Mouse (Mus musculus) hindbrain, embryonic 13.5 days (tissue): ENCODE measurements around the gene Camk1d. TPM values are rescaled to one million over a fixed set of nuclear protein-coding genes. Genes with fewer than 3 reads are reported as not detected.
A peak's percentile ranks its signal among the peaks of the same experiment; 100 is the strongest.

ENCODE experiments used
- ATAC-seq: fragments of 200-750 bp; cut with Nextera tagmentation; 2 replicates; pipeline ENCODE4 v1.8.0; 2017; ENCODE audit warnings: moderate TSS enrichment; ENCODE audit not compliant: low FRiP score
- H3K27ac ChIP-seq: fragments of 300-500 bp; sonication (generic); 2 replicates; pipeline ENCODE4 v1.5.1; 2015; ENCODE audit warnings: inconsistent platforms, mild to moderate bottlenecking, moderate library complexity
- H3K27me3 ChIP-seq: fragments of 300-500 bp; sonication (generic); 2 replicates; pipeline ENCODE4 v1.6.1; 2015; ENCODE audit warnings: mild to moderate bottlenecking, inconsistent platforms
- H3K36me3 ChIP-seq: fragments of 300-500 bp; sonication (generic); 2 replicates; pipeline ENCODE4 v1.6.1; 2015; ENCODE audit warnings: mild to moderate bottlenecking, inconsistent platforms
- H3K4me1 ChIP-seq: fragments of 300-500 bp; sonication (generic); replicated peaks from 2 replicates; pipeline ENCODE4 v1.6.1; 2015; ENCODE audit warnings: inconsistent platforms
- H3K4me2 ChIP-seq: fragments of 300-500 bp; sonication (generic); 2 replicates; pipeline ENCODE4 v1.6.1; 2015; ENCODE audit warnings: inconsistent platforms, mild to moderate bottlenecking, moderate library complexity
- H3K4me3 ChIP-seq: fragments of 300-500 bp; sonication (generic); 2 replicates; pipeline ENCODE4 v1.5.1; 2015; ENCODE audit warnings: mild to moderate bottlenecking, inconsistent platforms
- H3K9ac ChIP-seq: fragments of 300-500 bp; sonication (generic); 2 replicates; pipeline ENCODE4 v1.6.1; 2015; ENCODE audit warnings: mild to moderate bottlenecking, inconsistent platforms
- H3K9me3 ChIP-seq: fragments of 300-500 bp; sonication (generic); 2 replicates; pipeline ENCODE4 v1.6.1; 2016; ENCODE audit warnings: inconsistent platforms
- WGBS: fragments of 180-500 bp; shearing (Covaris S2); methylation state at CpG from one replicate; pipeline ENCODE4 v1.1.7; 2015; 5-methylcytosine and 5-hydroxymethylcytosine counted together
- polyA plus RNA-seq: library from polyadenylated mRNA; unstranded; fragments of >200 nt; fragmentation: Nextera tagmentation; extraction: Ambion mirVana; gene quantifications from 2 replicates; pipeline ENCODE4 v1.2.1, GENCODE M21; 2015

The Camk1d gene
- polyA plus RNA-seq, 1 experiment from 2014 or later = 3.5 TPM

GRCm38 (mm10) chr2:5631676-5632354, 82.5 kb downstream of the Camk1d start:
- Histone ChIP-seq H3K27ac (no peak overlapping the region), H3K9me3 (no peaks in the 10 kb centered on the region), H3K4me2 (no peak overlapping the region), H3K4me3 (no peak overlapping the region), H3K4me1 (no peaks in the 10 kb centered on the region), H3K9ac (no peak overlapping the region), H3K27me3 (no peaks in the 10 kb centered on the region), H3K36me3 (no peaks in the 10 kb centered on the region)
- 89% methylated on average over 11 of the region's 11 CpGs for WGBS
- no peak for ATAC-seq

DNA sequence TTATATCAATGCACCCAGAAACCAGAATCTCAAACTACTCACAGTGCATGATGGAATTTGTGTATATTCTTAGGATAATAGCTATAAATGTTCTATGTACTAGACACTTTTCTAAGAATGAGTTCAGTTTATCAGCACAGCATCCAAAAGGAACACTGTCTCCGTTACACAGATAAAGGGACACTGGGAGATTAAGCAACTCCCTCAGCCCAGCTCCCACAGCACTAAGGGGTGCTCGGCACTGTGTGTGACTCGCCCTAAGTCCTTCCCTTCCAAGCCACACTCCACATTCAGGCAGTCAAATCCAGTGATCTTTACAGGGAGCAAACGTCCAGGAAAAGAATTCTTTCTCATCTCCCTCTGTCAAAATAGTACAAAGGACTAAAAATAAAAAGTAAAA, 83.6 kb downstream of the Camk1d start:
- Histone ChIP-seq H3K4me2 (no peak overlapping the region), H3K4me1 (no peaks in the 10 kb centered on the region)

GRCm38 (mm10) chr2:5624379-5624778, 89.9 kb downstream of the Camk1d start:
- no peak overlapping the region for H3K4me3 ChIP-seq
- H3K9me3 ChIP-seq = no peaks in the 10 kb centered on the region
- no peak overlapping the region for H3K4me2 ChIP-seq
- H3K36me3 ChIP-seq = no peaks in the 10 kb centered on the region
- ATAC-seq = no peak
- H3K4me1 ChIP-seq = no peaks in the 10 kb centered on the region
- 56% methylated on average over 4 of the region's 4 CpGs for WGBS
- no peak overlapping the region for H3K27ac ChIP-seq
- H3K27me3 ChIP-seq = no peaks in the 10 kb centered on the region
- no peak overlapping the region for H3K9ac ChIP-seq

More for the DNA sequence above, 83.6 kb downstream of the Camk1d start:
- H3K9me3 ChIP-seq = no peaks in the 10 kb centered on the region
- H3K27me3 ChIP-seq = no peaks in the 10 kb centered on the region
- H3K9ac ChIP-seq = no peak overlapping the region
- ATAC-seq = no peak
- 65% methylated on average over 4 of the region's 4 CpGs for WGBS
- no peaks in the 10 kb centered on the region for H3K36me3 ChIP-seq
- no peak overlapping the region for H3K4me3 ChIP-seq
- no peak overlapping the region for H3K27ac ChIP-seq

GRCm38 (mm10) chr2:5618361-5618896, 95.9 kb downstream of the Camk1d start:
- no peaks in the 10 kb centered on the region for H3K9me3 ChIP-seq
- H3K36me3 ChIP-seq = no peaks in the 10 kb centered on the region
- no peak overlapping the region for H3K4me2 ChIP-seq
- no peak overlapping the region for H3K27ac ChIP-seq
- H3K4me1 ChIP-seq = peaks cover 15% of the 10 kb centered on the region
- no peak overlapping the region for H3K9ac ChIP-seq
- ATAC-seq = no peak
- H3K4me3 ChIP-seq = no peak overlapping the region
- 90% methylated on average over 8 of the region's 8 CpGs for WGBS
- H3K27me3 ChIP-seq = no peaks in the 10 kb centered on the region

GRCm38 (mm10) chr2:5614896-5615295, 99.4 kb downstream of the Camk1d start:
- H3K36me3 ChIP-seq = no peaks in the 10 kb centered on the region
- 86% methylated on average over 3 of the region's 3 CpGs for WGBS
- peaks cover 27% of the 10 kb centered on the region for H3K4me1 ChIP-seq
- no peak overlapping the region for H3K4me2 ChIP-seq
- no peak for ATAC-seq
- H3K4me3 ChIP-seq = no peak overlapping the region
- H3K27ac ChIP-seq = no peak overlapping the region
- H3K9me3 ChIP-seq = no peaks in the 10 kb centered on the region
- H3K27me3 ChIP-seq = no peaks in the 10 kb centered on the region
- no peak overlapping the region for H3K9ac ChIP-seq

DNA sequence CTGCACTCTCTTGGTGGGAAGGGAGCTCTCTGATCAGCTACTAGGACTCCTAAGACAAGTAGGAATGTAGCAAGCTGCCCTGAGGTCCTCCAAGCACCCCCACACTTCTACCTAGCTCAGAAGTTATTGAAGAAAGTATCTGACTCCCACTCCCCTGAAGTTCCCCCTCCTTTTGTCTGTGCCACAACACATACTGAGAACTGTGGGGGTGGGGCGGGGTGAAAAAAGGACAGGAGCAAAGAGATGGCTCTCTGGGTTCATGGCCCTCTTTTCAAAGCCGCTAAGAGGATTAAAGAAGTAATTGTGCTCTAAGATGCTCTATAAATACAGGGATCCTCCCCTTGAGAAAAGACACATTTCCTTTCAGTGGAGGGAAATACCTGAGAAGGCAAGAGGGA, 100.0 kb downstream of the Camk1d start:
- no peak overlapping the region for H3K4me3 ChIP-seq
- H3K4me1 ChIP-seq = peaks cover 27% of the 10 kb centered on the region
- 35% methylated on average over 2 of the region's 2 CpGs for WGBS
- H3K27me3 ChIP-seq = no peaks in the 10 kb centered on the region
- no peaks in the 10 kb centered on the region for H3K36me3 ChIP-seq
- H3K9ac ChIP-seq = no peak overlapping the region
- no peak overlapping the region; the same call in 1 of the 2 replicates for H3K27ac ChIP-seq
- ATAC-seq = no peak
- no peaks in the 10 kb centered on the region for H3K9me3 ChIP-seq
- H3K4me2 ChIP-seq = no peak overlapping the region

- Histone ChIP-seq H3K4me1 (peaks cover 27% of the 10 kb centered on the region), H3K27me3 (no peaks in the 10 kb centered on the region), H3K9ac (no peak overlapping the region), H3K4me3 (no peak overlapping the region), H3K27ac (peak overlapping the region; percentile 10), H3K9me3 (no peaks in the 10 kb centered on the region), H3K4me2 (no peak overlapping the region), H3K36me3 (no peaks in the 10 kb centered on the region)
- ATAC-seq = peak; percentile 53
- 39% methylated on average over 12 of the region's 12 CpGs for WGBS
Measured at GRCm38 (mm10) chr2:5613651-5614307, 100.5 kb downstream of the Camk1d start.

GRCm38 (mm10) chr2:5611601-5612000, 102.7 kb downstream of the Camk1d start:
- Histone ChIP-seq H3K4me1 (peaks cover 37% of the 10 kb centered on the region), H3K4me2 (no peak overlapping the region), H3K9ac (no peak overlapping the region), H3K9me3 (no peaks in the 10 kb centered on the region), H3K27ac (no peak overlapping the region), H3K4me3 (no peak overlapping the region), H3K27me3 (no peaks in the 10 kb centered on the region), H3K36me3 (no peaks in the 10 kb centered on the region)
- 74% methylated on average over 1 of the region's 1 CpGs for WGBS
- ATAC-seq = no peak

- peaks cover 37% of the 10 kb centered on the region for H3K4me1 ChIP-seq
- 85% methylated on average over 4 of the region's 4 CpGs for WGBS
Measured at GRCm38 (mm10) chr2:5610521-5610920, 103.8 kb downstream of the Camk1d start.

DNA sequence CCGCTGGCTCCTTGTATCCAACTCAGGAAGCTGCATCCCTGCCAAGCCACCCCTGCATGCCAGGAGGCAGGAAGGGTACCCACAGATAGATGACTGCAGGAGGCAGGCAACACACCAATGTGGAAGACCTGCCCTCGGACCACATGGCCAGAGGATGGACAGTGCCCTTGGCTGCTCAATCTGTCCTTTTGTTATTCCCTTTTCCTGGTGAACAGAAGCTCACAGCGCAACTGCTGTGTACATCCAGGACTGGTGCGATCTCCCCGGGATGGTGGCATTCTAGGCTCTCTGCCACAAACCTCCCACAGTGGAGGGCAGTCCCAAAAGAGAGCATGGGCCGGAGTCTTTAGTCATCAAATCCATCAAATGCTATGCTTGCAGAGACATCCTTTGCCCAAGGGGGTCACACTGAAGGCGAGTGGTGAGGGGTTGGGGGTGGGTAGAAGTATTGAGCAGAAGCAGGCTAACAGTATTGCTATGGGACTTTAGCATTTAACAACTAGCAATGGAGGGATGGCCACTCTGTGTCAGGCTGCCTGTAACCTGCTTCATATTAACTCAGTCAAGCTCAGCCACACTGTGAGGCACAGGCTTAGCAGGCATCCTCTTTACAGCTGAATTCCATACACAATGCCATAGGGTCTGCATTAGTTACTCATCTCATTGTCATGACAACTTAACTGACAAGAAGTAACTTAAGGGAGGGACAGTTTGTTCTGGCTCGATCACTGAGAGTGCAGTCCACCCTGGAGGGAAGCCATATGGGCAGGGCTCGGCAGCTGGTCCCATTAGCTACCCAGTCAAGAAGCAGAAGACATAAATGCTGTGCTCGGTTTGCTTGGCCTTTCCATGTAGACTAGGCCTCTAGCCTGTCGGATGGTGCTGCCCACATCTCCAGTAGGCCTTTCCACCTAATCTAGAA, 106.1 kb downstream of the Camk1d start:
- ATAC-seq = peak; percentile 46; the same call in 1 of the 2 replicates
- Histone ChIP-seq H3K27me3 (no peaks in the 10 kb centered on the region), H3K4me3 (no peak overlapping the region), H3K9ac (no peak overlapping the region), H3K36me3 (no peaks in the 10 kb centered on the region), H3K4me2 (no peak overlapping the region), H3K27ac (no peak overlapping the region), H3K4me1 (peaks cover 19% of the 10 kb centered on the region), H3K9me3 (no peaks in the 10 kb centered on the region)
- 70% methylated on average over 11 of the region's 11 CpGs for WGBS

More at GRCm38 (mm10) chr2:5610521-5610920, 103.8 kb downstream of the Camk1d start:
- no peaks in the 10 kb centered on the region for H3K27me3 ChIP-seq
- no peaks in the 10 kb centered on the region for H3K9me3 ChIP-seq
- H3K27ac ChIP-seq = no peak overlapping the region
- H3K4me3 ChIP-seq = no peak overlapping the region
- no peak overlapping the region for H3K9ac ChIP-seq
- no peak overlapping the region for H3K4me2 ChIP-seq
- ATAC-seq = no peak
- H3K36me3 ChIP-seq = no peaks in the 10 kb centered on the region

DNA sequence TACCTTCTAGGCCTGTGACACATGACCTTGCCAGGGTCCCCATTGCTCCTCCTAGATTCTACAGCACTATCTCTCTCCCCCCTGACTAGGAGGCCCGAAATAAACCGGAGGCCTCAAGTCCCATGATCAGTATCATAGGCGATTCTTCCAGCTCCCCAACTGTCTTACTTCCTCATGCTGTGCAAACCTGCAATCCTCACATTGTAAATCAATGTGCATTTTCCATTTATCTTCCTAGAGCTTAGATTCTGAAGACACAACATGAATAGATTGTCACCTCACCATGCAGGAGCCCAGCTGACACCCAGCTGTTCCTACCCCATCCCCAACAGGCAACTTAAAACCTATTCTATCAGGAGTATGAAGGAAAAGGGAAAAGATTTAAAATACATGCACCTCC, 108.5 kb downstream of the Camk1d start:
- Histone ChIP-seq H3K4me3 (no peak overlapping the region), H3K27ac (no peak overlapping the region), H3K9me3 (no peaks in the 10 kb centered on the region), H3K4me1 (peaks cover 16% of the 10 kb centered on the region; the same call in 1 of the 2 replicates), H3K9ac (no peak overlapping the region), H3K4me2 (no peak overlapping the region), H3K27me3 (no peaks in the 10 kb centered on the region), H3K36me3 (no peaks in the 10 kb centered on the region)
- no peak for ATAC-seq
- WGBS = 86% methylated on average over 3 of the region's 3 CpGs

DNA sequence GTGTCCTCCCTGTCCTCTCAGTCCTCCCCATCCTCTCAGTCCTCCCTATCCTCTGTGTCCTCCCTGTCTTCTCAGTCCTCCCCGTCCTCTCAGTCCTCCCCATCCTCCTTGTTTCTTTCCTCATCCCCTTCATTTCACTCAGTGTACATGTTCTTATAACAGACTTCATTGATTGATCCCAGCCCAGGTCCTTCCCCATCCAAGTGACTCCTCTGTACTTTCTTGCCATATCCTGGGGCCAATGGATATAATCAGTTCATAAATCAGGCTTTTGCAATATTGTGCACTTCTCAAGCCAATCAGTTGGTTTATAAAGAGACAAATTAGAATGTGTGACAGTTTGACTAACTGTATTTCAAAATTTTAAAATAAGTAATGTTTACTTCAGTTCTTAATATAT, 112.3 kb downstream of the Camk1d start:
- no peaks in the 10 kb centered on the region for H3K36me3 ChIP-seq
- no peak overlapping the region for H3K9ac ChIP-seq
- no peak overlapping the region for H3K4me3 ChIP-seq
- H3K4me1 ChIP-seq = peaks cover 10% of the 10 kb centered on the region
- no peak for ATAC-seq
- WGBS = 100% methylated on average over 1 of the region's 1 CpGs
- no peaks in the 10 kb centered on the region for H3K9me3 ChIP-seq
- no peak overlapping the region for H3K27ac ChIP-seq
- no peak overlapping the region for H3K4me2 ChIP-seq
- H3K27me3 ChIP-seq = no peaks in the 10 kb centered on the region
